Mouse (Mus musculus) c-Kit-negative CD71-positive TER-119-positive erythroid progenitor cells, embryonic 14.5 days (primary cell): ENCODE data around the gene Tom1.

Experiments
- DNase-seq: peaks from one replicate; pipeline ENCODE4 v3.0.0-alpha.2; 2013; ENCODE audit warnings: low read depth, low spot score

Gene Tom1

DNA sequence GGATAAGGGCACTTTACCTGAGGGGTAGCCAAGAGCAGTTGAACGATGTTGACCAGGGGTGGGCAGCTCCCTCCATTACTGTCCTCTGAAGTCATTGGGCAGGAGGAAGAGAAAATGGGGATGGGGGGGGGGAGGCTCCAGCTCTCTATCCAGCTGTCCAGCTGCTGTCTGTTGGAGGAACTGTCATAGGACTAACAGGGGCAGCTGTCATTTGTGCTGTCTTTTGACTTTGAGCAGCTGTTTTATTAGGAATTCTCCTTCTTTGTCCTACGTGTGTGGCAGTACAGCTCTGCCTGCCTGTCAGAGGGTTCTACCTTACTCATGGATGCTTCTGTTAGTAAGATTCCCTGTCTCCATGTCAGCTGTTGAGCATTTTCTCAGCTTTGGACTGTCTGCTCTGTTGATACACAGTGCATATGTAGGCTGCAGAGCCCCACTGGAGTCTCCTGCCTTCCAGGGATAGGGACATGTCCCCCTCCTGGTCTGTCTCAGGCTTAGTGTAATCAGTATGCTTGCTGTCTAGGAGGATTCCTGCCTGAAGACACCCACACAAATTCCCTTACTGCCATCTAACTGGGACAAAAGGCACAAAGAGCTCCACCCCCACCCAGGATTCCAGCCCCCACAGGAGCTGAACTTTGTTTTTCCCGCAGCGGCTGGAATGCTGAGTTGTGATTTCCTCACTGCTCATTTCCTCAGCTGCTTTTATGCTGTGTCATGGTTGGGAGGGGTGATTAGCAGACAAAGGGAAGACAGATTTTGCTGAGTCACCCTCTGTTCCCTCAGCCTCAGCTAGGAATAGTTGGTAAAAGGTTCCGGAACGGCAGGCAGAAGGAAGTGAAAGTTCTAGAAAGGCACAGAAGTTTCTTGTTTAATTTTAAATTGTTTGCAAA, 55.7 kb downstream of the Tom1 start:
- DNase-seq = no peak

DNA sequence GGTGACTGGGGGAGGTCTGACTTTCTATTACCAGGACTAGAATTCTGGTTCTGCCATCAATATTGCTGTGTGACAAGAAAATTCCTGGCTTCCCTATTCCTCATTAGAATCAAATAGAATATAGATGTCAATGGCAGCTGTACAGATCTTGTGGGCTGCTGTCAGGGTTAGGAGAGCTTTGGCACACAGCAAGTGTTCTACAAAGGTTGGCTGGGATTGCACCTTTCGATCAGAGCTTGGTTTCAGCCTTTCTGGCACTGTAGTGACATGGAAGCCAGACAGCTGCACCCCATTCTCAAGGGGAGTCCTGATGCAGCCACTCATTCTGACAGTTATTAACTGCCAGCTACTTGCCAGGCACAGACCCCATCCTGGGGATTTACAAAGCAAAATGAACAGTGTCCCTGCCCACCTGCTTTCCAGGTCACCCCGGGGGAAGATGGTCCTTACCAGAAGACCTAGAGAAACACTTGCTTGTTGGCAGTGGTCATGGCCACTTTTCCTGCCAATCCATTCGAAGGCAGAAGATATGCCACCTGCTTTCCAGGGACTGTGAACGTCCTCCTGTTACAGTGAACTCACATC, 57.4 kb downstream of the Tom1 start:
- DNase-seq = no peak

DNA sequence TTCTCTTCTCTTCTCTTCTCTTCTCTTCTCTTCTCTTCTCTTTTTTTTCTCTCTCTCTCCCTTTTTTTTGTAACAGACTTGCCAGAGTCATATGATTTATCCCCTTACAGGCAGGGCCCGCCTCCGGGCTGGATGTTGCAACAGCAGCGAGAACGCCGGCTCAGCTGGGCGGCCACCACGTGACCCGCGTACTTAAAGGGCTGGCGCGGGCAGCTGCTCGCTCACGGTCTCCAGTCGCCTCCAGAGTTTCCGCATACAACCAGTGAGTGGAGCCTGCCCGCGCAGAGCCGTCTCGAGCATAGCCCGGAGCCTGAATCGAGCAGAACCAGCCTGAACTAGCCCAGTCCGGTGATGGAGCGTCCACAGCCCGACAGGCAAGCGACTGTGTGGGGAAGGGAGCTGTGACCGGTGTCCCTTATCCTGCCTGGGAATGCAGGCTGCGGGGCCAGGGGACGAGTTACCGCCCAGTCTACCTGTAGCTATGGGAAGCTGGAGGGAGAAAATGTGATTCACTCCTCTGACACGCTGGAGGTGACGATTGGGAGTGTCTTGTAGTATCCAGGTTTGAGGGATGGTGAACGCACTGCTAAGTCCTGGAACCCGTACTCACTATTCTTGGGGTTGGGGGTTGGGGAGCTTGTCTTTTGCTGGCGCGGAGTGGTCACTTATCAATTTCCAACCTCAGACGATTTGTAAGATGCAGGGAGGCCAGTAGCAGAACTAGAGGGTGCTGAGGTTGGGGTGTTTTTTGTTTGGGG, 60.1 kb downstream of the Tom1 start, which contains the start of gene Hmox1:
Gene Hmox1, plus strand, starts transcription at position 223 of the 758 bp plus-strand sequence.
- no peak for DNase-seq

DNA sequence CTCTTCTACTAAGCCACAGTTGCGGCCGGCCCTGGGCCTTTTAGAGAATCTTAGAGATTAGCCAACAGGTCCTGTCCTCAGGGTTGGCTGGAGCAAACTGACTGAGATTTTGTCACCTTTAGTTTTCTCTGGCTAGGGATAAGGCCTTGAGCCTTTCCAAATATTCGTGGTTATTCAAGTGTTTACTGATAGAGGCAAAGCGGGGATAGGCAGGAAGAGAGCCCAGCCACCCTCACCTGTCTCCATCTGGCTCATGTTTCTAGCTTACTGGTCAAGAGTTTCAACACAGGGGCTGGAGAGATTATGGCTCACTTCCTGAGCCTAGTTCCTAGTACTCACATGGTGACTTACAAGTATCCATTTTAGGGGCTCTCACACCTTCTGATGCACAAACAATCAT, 69.5 kb downstream of the Tom1 start:
- no peak for DNase-seq

DNA sequence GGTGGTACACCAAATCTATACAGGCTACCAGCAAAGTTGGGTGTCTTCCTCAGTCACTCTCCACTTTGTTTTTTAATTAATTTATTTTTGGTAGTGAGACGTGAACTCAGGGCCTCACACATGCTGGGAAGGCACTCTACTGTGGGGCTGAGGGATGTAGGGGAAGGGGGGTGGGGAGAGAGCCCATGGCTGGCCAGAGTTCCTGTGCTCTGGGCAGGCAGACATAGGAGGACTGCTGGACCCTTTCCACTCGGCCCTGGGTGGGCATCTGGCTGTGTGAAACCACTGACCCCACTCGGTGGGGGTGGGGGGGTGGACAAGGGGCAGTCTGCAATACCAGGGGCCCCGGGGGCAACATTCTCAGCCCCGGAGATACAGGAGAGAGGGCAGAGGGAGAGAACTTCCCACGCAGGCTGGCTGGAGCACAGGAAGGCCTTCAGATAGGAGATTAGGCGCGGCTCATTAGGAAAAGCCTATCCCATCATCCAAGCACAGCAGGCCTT, 69.9 kb downstream of the Tom1 start:
- DNase-seq = no peak

DNA sequence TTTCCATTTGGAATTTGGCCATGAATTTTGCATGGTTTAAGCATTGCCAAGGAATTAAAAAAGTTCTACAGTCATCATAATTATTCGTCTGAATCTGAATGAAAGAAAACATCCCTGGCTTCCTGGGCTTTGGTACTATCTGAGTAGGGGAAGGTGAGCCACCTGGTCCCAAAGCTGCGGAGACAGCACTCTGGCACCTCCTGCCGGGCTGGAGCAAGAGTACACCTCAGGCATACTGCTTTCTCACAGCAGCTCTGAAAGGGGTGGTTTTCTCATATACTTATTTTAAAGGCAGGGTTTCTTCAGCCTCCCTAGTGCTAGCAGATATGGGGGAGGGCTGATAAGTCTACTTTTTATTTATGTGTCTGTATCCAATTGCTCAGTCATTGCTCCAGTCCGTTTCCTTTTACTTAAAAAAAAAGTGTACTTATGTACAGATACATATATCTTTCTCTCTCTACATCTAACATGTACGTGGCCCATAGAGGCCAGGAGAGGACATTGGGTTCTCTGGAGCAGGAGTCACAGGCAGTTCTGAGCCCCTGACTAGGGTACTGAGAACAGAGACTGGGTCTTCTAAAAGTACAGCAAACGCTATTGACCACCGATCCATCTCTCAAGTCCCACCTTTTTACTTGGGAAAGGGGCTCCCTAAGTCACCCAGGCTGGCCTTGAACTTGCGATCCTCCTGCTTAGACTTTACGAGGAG, 75.2 kb downstream of the Tom1 start:
- peak; percentile 76 for DNase-seq

DNA sequence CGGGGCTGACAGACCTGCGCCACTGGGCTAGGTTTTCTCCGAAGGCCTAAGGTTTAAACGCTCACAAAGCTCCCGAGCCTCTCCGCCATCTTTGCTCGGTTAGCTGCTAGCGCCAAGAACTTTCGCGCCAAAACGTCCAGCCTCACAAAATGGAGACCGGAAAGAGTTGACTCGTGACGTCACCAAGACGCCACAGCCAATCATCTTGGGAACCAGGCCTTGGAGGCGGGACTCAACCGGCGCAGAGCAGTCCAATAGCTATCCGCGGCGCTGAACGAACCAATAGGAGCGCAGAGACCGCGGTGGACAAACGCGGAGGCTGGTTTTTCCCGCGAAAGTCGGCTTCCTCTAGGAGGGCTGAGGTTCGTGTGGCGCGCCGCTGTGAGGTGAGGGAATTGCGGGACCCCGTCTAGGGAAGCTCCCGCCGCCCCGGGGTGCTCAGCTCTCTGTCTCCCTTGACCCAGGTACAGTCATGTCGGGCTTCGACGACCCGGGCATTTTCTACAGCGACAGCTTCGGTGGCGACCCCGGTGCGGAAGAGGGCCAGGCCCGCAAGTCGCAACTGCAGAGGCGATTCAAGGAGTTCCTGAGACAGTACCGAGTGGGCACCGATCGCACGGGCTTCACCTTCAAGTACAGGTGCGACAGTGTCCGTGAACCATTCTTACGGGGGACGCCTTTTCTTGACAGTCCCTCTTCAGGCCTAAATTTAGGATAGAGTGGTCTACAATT, 75.9 kb downstream of the Tom1 start, which contains the start of gene Mcm5:
Gene Mcm5, plus strand, starts transcription at position 334 of the 732 bp plus-strand sequence.
- DNase-seq = peak; percentile 100

DNA sequence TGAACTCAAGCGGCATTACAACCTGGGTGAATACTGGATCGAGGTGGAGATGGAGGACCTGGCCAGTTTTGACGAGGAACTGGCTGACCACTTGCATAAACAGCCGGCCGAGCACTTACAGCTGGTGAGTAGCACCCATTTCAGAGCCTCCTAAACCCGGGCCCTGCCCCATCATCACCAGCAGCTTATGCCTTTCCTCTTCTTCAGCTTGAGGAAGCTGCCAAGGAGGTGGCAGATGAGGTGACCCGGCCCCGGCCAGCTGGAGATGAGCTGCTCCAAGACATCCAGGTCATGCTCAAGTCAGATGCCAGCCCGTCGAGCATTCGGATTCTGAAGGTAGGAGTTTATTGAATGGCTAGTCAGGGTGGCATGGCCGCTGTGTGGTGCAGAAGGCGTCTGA, 76.6 kb downstream of the Tom1 start:
- no peak for DNase-seq

DNA sequence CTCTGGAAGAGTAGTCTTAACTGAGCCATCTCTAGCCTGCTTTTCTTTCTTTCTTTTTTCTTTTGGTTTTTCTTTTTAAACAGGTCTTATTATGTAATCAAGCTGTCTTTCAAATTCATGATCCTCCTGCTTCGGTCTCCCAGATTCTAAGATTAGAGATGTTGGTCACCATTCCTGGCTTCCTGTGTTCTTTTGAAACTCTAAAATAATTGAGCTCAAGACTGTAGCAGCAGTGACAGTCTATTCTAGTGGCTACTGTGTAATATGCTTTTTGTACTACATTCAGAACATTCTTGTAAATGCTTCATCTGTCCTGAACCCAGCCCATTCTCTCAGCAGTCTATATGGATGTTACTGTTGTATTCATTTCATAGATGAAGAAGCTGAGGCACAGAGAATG, 85.0 kb downstream of the Tom1 start:
- no peak for DNase-seq

DNA sequence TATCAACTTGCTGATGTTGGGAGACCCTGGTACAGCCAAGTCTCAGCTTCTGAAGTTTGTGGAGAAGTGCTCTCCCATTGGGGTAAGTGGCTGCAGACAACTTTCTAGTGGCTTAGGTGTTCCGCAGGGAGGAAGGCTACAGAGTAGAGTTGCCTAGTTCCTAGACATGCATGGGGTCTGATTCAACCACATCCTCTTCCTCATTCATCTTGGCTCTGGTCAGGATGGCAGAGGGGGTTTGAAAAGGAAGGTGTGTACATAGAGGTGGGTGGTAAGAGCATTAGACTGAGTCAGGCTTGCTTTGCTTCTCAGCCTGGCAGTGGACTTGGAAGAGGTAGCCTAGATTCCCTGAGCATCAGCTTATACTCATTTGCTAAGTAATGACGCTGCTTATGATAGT, 85.8 kb downstream of the Tom1 start:
- DNase-seq = no peak
